Mouse (Mus musculus) heart, postnatal 0 days (tissue): ENCODE results near the gene Cntnap1.

Source experiments
- CTCF ChIP-seq: IDR thresholded peaks from 2 replicates; pipeline ENCODE4 v1.5.1; 2016; ENCODE audit warnings: antibody characterized with exemption, control low read depth, low read depth
- EP300 ChIP-seq: IDR thresholded peaks from 2 replicates; pipeline ENCODE4 v1.6.1; 2016; ENCODE audit warnings: antibody characterized with exemption, low read depth

- no peak for TF ChIP-seq EP300
- TF ChIP-seq CTCF = no peak
These were observed 17.5 kb upstream of the Cntnap1 start for GRCm38 (mm10) chr11:101152825-101153224.
